Mouse (Mus musculus): ENCODE results near the gene Srrt. TPM values are rescaled to one million over a fixed set of nuclear protein-coding genes. Genes with fewer than 3 reads are reported as not detected.
A peak's percentile ranks its signal among the peaks of the same experiment; 100 is the strongest.

Gene Srrt
- polyA plus RNA-seq, 1 experiment from 2014 or later, result 169 TPM

- Histone ChIP-seq H3K4me2 (no peak overlapping the region; the same call in 1 of the 2 replicates), H3K9ac (ENCODE audit: low read depth, low read length) (peak overlapping the region; percentile 69; the same call in 1 of the 2 replicates), H3K4me3 (ENCODE audit: low read depth, low read length) (no peak overlapping the region), H3K9me3 (ENCODE audit: control insufficient read depth, low read length) (no peaks in the 10 kb centered on the region), H3K27me3 (replicated peaks; ENCODE audit: control insufficient read depth, insufficient read depth, low read length) (no peaks in the 10 kb centered on the region), H3K4me1 (replicated peaks; ENCODE audit: control insufficient read depth, insufficient read depth, low read length) (peaks cover 28% of the 10 kb centered on the region), H3K27ac (ENCODE audit: low read depth, low read length) (peak overlapping the region; percentile 75; the same call in 1 of the 2 replicates), H3K36me3 (ENCODE audit: control insufficient read depth, insufficient read depth, low read length) (no peaks in the 10 kb centered on the region)
- ATAC-seq (replicated peaks; ENCODE audit: low FRiP score), result no peak
- DNase-seq (ENCODE audit: low spot score), result no peak
- 58% methylated on average over 6 of the region's 6 CpGs for WGBS
Measured at GRCm38 (mm10) chr5:137340222-137340621, 32.7 kb upstream of the Srrt start.

GRCm38 (mm10) chr5:137339290-137339979 is 32.0 kb upstream of the Srrt start:
- H3K27me3 ChIP-seq (replicated peaks; ENCODE audit: control insufficient read depth, insufficient read depth, low read length), result no peaks in the 10 kb centered on the region
- WGBS, result 17% methylated on average over 22 of the region's 22 CpGs
- peak overlapping the region; percentile 91 for H3K4me2 ChIP-seq
- ATAC-seq (replicated peaks; ENCODE audit: low FRiP score), result peak; percentile 38; the same call in 1 of the 2 replicates
- no peaks in the 10 kb centered on the region for H3K36me3 ChIP-seq (ENCODE audit: control insufficient read depth, insufficient read depth, low read length)
- H3K9ac ChIP-seq (ENCODE audit: low read depth, low read length), result peak overlapping the region; percentile 69
- DNase-seq (ENCODE audit: low spot score), result no peak
- H3K4me1 ChIP-seq (replicated peaks; ENCODE audit: control insufficient read depth, insufficient read depth, low read length), result peaks cover 28% of the 10 kb centered on the region
- peak overlapping the region; percentile 54; the same call in 1 of the 2 replicates for H3K4me3 ChIP-seq (ENCODE audit: low read depth, low read length)
- H3K27ac ChIP-seq (ENCODE audit: low read depth, low read length), result peak overlapping the region; percentile 75
- no peaks in the 10 kb centered on the region for H3K9me3 ChIP-seq (ENCODE audit: control insufficient read depth, low read length)

- H3K4me3 ChIP-seq (ENCODE audit: low read depth, low read length), result peak overlapping the region; percentile 54
- DNase-seq (ENCODE audit: low spot score), result no peak
- no peaks in the 10 kb centered on the region for H3K27me3 ChIP-seq (replicated peaks; ENCODE audit: control insufficient read depth, insufficient read depth, low read length)
- H3K36me3 ChIP-seq (ENCODE audit: control insufficient read depth, insufficient read depth, low read length), result no peaks in the 10 kb centered on the region
- H3K4me1 ChIP-seq (replicated peaks; ENCODE audit: control insufficient read depth, insufficient read depth, low read length), result peaks cover 32% of the 10 kb centered on the region
- peak overlapping the region; percentile 91 for H3K4me2 ChIP-seq
- H3K27ac ChIP-seq (ENCODE audit: low read depth, low read length), result peak overlapping the region; percentile 75
- peak overlapping the region; percentile 69 for H3K9ac ChIP-seq (ENCODE audit: low read depth, low read length)
- WGBS, result 3% methylated on average over 11 of the region's 11 CpGs
- H3K9me3 ChIP-seq (ENCODE audit: control insufficient read depth, low read length), result no peaks in the 10 kb centered on the region
- ATAC-seq (replicated peaks; ENCODE audit: low FRiP score), result peak; percentile 15
Measured at GRCm38 (mm10) chr5:137338663-137339289, 31.3 kb upstream of the Srrt start.

- Histone ChIP-seq H3K27ac (ENCODE audit: low read depth, low read length) (peak overlapping the region; percentile 75), H3K4me1 (replicated peaks; ENCODE audit: control insufficient read depth, insufficient read depth, low read length) (peaks cover 32% of the 10 kb centered on the region), H3K36me3 (ENCODE audit: control insufficient read depth, insufficient read depth, low read length) (no peaks in the 10 kb centered on the region), H3K4me3 (ENCODE audit: low read depth, low read length) (peak overlapping the region; percentile 54), H3K9me3 (ENCODE audit: control insufficient read depth, low read length) (no peaks in the 10 kb centered on the region), H3K4me2 (peak overlapping the region; percentile 91), H3K27me3 (replicated peaks; ENCODE audit: control insufficient read depth, insufficient read depth, low read length) (no peaks in the 10 kb centered on the region), H3K9ac (ENCODE audit: low read depth, low read length) (peak overlapping the region; percentile 69)
- DNase-seq (ENCODE audit: low spot score) (peak; percentile 76), ATAC-seq (replicated peaks; ENCODE audit: low FRiP score) (peak; percentile 79)
- WGBS, result 0% methylated on average over 19 of the region's 19 CpGs
Measured at GRCm38 (mm10) chr5:137338256-137338655, 30.8 kb upstream of the Srrt start.

GRCm38 (mm10) chr5:137337190-137337589 is 29.7 kb upstream of the Srrt start:
- H3K9me3 ChIP-seq (ENCODE audit: control insufficient read depth, low read length), result no peaks in the 10 kb centered on the region
- WGBS, result 48% methylated on average over 8 of the region's 8 CpGs
- H3K4me2 ChIP-seq, result peak overlapping the region; percentile 91
- H3K4me3 ChIP-seq (ENCODE audit: low read depth, low read length), result no peak overlapping the region
- ATAC-seq (replicated peaks; ENCODE audit: low FRiP score) (no peak), DNase-seq (ENCODE audit: low spot score) (no peak)
- no peaks in the 10 kb centered on the region for H3K36me3 ChIP-seq (ENCODE audit: control insufficient read depth, insufficient read depth, low read length)
- H3K4me1 ChIP-seq (replicated peaks; ENCODE audit: control insufficient read depth, insufficient read depth, low read length), result peaks cover 33% of the 10 kb centered on the region
- H3K27me3 ChIP-seq (replicated peaks; ENCODE audit: control insufficient read depth, insufficient read depth, low read length), result no peaks in the 10 kb centered on the region
- H3K27ac ChIP-seq (ENCODE audit: low read depth, low read length), result peak overlapping the region; percentile 43
- 0 out of 2 replicates have a peak overlapping the region, but pooled peaks have one; percentile 14 for H3K9ac ChIP-seq (ENCODE audit: low read depth, low read length)

GRCm38 (mm10) chr5:137335066-137335465 is 27.6 kb upstream of the Srrt start:
- no peaks in the 10 kb centered on the region for H3K9me3 ChIP-seq (ENCODE audit: control insufficient read depth, low read length)
- H3K9ac ChIP-seq (ENCODE audit: low read depth, low read length), result no peak overlapping the region
- DNase-seq (ENCODE audit: low spot score) (no peak), ATAC-seq (replicated peaks; ENCODE audit: low FRiP score) (no peak)
- H3K36me3 ChIP-seq (ENCODE audit: control insufficient read depth, insufficient read depth, low read length), result no peaks in the 10 kb centered on the region
- no peak overlapping the region for H3K4me2 ChIP-seq
- no peak overlapping the region for H3K27ac ChIP-seq (ENCODE audit: low read depth, low read length)
- peaks cover 34% of the 10 kb centered on the region for H3K4me1 ChIP-seq (replicated peaks; ENCODE audit: control insufficient read depth, insufficient read depth, low read length)
- WGBS, result 86% methylated on average over 6 of the region's 6 CpGs
- no peaks in the 10 kb centered on the region for H3K27me3 ChIP-seq (replicated peaks; ENCODE audit: control insufficient read depth, insufficient read depth, low read length)
- H3K4me3 ChIP-seq (ENCODE audit: low read depth, low read length), result no peak overlapping the region

- DNase-seq (ENCODE audit: low spot score), result no peak
- 45% methylated on average over 10 of the region's 10 CpGs for WGBS
- H3K27me3 ChIP-seq (replicated peaks; ENCODE audit: control insufficient read depth, insufficient read depth, low read length), result no peaks in the 10 kb centered on the region
- H3K9ac ChIP-seq (ENCODE audit: low read depth, low read length), result peak overlapping the region; percentile 70; the same call in 1 of the 2 replicates
- H3K9me3 ChIP-seq (ENCODE audit: control insufficient read depth, low read length), result no peaks in the 10 kb centered on the region
- no peak for ATAC-seq (replicated peaks; ENCODE audit: low FRiP score)
- peak overlapping the region; percentile 89 for H3K4me2 ChIP-seq
- H3K27ac ChIP-seq (ENCODE audit: low read depth, low read length), result no peak overlapping the region
- peaks cover 27% of the 10 kb centered on the region for H3K4me1 ChIP-seq (replicated peaks; ENCODE audit: control insufficient read depth, insufficient read depth, low read length)
- no peaks in the 10 kb centered on the region for H3K36me3 ChIP-seq (ENCODE audit: control insufficient read depth, insufficient read depth, low read length)
- H3K4me3 ChIP-seq (ENCODE audit: low read depth, low read length), result peak overlapping the region; percentile 70
Measured at GRCm38 (mm10) chr5:137334317-137334716, 26.8 kb upstream of the Srrt start.

GRCm38 (mm10) chr5:137333512-137334174 is 26.2 kb upstream of the Srrt start, which contains the start of gene Slc12a9:
TSS of gene Slc12a9 (minus strand) at chr5:137333597.
- Histone ChIP-seq H3K4me2 (peak within 1 kb of the TSS; percentile 89), H3K9ac (ENCODE audit: low read depth, low read length) (peak within 1 kb of the TSS; percentile 70), H3K9me3 (ENCODE audit: control insufficient read depth, low read length) (no peaks in the 10 kb centered on the region), H3K27ac (ENCODE audit: low read depth, low read length) (no peak within 1 kb of the TSS), H3K4me3 (ENCODE audit: low read depth, low read length) (peak within 1 kb of the TSS; percentile 70), H3K4me1 (replicated peaks; ENCODE audit: control insufficient read depth, insufficient read depth, low read length) (peaks cover 20% of the 10 kb centered on the region), H3K27me3 (replicated peaks; ENCODE audit: control insufficient read depth, insufficient read depth, low read length) (no peaks in the 10 kb centered on the region), H3K36me3 (ENCODE audit: control insufficient read depth, insufficient read depth, low read length) (no peaks in the 10 kb centered on the region)
- WGBS, result under 1% methylated on average over 44 of the region's 44 CpGs
- peak; percentile 88 for DNase-seq (ENCODE audit: low spot score)
- peak; percentile 87 for ATAC-seq (replicated peaks; ENCODE audit: low FRiP score)
